Mouse (Mus musculus) thymus, postnatal 10 days (tissue): ENCODE data around the gene Espn.

Experiments used
- DNase-seq, 2 experiments: peaks; one replicate each; pipeline ENCODE4 v3.0.0; 2021; ENCODE audit warnings: low spot score in 2 of 2

Gene Espn

DNA sequence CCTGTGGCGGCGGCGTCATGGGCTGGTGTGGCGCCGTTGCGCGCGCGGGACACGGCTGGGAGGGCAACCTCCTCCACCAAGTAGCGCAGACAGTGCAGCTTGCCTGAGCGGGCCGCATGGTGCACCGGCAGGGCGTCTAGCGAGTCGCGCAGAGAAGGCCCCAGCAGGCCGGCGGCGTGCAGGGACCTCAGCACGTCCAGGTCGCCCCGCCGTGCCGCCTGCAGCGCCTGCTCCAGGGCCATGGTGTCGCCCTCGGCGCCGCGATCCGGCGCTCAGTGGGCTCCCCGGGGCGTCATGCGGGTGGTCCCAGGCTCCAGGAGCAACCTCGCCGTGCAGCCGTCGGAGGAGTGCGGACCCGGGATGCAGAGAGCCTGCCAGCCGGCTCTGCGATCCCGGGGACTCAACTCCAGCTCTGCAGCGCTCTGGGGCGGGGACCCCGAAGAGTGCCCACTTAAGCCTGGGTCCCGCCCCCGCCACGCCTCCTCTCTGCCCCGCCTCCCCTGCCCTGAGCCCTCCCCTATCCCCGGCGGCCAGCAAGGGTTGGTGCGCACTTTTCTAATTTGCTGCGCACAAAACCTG, at the start of gene Espn:
Gene Espn, minus strand, starts transcription at position 406 of the 579 bp plus-strand sequence.
- peak; percentile 38 to 64 for DNase-seq

DNA sequence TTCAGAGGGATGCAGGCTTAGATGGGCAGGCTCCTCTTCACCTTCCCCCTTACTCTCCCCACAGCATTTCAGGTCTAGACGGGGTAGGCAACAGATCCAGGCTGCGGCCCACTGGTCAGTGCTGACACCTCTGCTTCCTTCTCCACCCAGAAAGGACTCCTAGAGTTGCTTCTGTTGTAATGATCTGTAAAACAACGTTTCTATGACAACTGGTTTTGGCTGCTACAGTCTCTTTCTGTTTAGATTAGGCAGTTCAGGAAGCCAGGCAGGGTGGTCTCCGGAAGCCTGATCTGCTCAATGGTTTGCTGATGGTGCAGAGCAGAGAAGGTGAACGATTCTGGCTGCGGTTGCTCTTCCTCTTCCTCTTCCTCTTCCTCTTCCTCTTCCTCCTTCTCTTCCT, 49.3 kb upstream of the Espn start:
- no peak for DNase-seq

DNA sequence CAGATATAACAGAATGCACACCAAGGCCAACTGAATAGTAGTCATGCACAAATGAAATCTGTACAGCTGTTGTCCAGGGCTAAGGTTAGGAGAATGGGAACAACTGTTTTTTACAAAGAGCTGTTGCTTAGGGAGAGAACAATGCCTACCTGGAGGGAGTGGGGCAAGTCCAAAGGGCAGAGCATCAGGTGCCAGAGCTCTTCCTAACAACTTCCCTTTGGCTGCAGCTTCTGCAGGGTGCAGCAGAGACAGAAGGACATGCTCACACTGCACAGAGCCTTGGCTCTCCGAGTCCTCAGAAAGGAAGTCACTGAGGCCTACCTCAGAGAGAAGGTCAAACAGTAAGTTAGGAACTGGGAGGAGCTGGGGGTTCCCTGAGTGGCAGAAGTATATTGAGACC, 47.4 kb upstream of the Espn start:
- no peak for DNase-seq

DNA sequence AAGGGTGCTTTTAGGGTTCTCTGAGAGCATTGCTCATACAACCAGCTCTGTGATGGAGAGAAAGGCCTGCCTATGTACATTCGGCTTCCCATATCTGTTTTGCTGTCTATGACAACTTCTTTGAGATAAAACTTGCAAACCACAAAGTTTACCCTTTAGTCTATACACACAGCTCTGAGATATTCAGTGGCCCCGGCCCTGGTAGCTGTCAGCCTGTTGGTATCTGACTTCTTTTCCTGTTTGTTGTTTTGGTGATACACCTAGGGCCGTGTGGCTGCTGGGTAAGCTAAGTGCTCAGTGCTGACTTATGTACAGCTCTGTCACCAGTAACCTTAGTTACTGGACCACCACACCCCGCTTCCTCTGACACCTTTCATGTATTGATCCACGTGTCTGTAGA, 45.4 kb upstream of the Espn start:
- DNase-seq = no peak

DNA sequence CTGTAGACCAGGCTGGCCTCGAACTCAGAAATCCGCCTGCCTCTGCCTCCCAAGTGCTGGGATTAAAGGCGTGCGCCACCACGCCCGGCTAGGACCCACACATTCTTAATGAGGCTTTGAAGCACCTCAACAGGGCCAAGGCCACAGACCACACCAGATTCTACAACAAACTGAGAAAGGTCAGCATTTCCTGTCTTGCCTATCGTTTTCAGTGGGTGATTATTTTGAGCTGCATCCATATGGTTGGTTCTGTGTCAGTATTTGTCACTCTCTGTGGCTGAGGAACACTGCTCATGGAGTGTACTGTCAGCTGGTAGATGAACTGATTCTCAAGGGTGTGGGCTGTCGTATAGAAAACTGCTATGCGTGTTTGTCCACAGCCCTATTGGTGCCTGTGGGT, 44.1 kb upstream of the Espn start:
- DNase-seq = no peak

DNA sequence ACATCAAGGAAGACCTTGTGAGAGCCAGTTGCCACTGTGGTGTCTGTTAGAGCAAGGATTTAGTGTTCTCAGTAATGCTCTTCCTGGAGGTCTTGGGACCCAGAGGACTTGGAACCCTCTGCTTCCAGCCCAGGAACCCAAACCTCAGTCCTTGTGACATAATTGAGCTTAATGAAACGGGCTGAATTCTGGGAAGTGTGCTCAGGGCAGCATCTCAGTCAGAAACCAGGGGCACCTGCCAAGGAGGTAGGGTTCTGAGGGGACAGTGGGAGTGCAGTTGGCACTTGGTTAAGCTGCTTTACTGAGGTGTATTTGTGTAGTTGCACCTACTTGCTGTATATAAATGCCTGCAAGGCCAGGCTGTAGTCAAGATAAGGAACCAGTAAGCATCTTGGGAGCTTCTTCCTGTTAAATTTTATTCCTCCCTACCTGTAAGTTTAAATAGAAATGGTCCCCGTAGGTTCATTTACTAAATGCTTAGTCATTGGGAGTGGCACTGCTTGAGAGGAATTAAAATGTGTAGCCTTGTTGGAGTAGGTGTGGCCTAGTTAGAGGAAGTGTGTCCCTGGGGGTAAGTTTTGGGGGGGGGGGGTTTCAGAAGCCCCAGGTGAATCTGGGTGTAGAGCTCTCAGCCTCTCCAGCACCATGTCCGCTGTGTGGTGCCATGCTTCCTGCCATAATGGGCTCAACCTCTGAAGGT, 42.5 kb upstream of the Espn start:
- no peak for DNase-seq

DNA sequence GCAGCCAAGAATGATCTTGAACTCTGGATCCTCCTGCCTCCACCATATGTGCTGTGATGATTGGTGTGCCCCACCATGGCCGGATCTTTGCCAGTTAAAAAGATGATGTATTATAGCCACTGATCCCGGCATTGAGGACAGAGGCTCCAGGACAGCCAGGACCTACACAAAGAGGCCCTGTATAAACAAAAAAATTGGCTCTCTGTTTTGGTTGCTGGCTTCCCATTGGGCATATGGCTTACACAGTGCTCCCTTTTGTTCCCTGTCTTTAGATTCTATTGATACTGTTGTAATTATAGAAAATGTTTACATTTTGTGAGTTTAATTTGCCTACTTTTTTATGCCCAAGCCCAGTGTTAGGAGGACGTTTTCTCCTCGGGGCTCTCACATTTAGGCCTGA, 40.4 kb upstream of the Espn start:
- DNase-seq = no peak

DNA sequence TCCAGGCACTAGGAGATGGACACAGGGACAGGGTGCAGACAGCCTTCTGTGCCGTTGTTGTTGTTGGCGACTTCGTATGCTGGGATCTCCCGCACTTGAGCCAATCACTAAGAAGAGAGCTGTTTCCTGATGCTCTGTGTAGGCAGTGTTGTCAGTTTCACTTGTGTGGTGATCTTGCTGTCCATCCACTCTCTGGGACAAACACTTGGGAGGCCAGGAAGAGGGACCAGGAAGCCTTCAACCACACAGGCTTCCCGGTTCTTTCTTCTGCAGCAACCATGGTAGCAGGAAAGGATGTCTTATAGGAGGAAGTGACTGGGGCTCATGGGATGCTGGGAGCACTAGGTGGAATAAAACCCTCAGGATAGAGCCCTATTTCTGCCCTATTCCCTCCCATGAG, 38.5 kb upstream of the Espn start:
- DNase-seq = no peak

DNA sequence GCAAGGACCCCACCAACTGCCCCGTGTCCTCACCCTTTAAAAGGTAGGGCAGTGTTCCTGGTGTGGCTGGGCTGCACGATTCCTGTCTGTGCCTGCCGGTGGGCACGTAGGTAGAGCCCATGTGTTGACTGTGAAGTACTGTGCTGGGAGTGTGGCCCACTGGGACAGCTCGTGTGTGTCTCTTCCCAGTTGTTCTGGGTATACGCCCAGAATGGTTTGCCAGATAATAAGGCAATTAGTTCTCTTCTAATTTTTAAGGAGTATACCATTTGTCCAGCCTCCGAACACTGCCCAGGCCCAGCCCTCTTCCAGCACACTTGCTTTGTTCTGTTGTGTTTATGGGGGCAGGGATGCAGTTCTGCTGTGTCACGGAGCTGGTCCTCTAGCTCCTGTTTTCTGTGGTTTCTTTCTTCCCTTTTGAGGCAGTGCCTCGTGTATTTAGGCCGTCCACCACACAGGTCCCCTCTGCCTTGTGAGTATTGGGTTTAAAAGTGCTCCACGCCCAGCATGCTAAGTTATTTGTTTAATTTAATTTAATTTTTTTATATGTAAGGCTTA, 38.0 kb upstream of the Espn start:
- DNase-seq = no peak

DNA sequence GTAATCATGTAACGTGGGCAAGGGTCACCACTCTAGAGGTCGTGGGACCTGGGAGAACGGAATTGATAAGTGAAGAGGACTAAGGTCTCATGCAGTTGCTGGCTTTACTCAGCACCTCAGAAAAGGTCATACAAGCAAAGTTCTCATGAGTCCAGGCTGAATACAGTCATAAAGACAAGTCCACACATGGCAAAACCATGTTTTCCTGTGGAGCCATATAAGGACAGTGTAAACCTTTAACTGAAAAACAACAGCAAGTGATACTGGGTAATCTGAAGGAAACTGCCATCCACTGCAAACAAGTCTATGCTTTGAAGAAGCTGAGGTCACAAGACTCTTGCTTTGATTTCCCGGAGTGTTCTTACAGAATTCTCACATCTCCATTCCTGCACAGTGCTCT, 37.5 kb upstream of the Espn start:
- no peak for DNase-seq

DNA sequence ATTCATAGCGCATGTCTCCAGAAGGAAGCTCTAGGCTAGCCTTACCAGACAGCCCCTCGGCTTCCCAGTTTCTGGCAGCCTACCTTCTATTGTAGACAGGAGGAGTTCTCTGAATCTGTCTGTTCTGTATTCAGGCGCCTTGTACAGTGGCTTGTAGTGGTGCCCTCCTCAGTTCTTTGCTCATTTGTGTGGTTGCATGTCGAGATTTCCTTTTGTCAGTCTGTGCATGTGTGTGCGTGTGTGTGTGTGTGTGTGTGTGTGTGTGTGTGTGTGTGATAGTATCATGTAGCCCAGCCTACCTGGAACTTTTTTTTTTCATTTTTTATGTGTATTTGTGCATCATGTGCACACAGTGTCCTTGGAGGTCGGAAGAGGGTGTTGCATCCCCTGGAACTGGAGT, 36.9 kb upstream of the Espn start:
- no peak for DNase-seq

DNA sequence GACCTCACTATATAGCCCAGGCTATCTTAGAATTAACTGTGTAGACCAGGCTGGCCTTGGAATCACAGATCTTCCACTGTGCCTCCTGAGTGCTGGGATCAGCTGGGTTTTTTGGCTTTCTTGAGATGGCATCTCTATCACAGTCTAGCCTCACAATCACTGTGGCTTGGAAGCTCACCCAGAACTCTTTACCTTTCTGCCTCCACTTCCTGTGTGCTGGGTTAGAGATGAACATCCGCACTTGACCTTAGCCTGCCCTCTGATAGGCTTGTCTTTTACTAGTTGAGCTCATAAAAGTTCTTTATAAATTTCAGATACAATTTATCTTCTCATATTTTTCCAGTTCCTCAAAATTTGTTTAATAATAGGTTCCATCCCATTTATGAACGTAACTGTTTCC, 36.5 kb upstream of the Espn start:
- no peak for DNase-seq

DNA sequence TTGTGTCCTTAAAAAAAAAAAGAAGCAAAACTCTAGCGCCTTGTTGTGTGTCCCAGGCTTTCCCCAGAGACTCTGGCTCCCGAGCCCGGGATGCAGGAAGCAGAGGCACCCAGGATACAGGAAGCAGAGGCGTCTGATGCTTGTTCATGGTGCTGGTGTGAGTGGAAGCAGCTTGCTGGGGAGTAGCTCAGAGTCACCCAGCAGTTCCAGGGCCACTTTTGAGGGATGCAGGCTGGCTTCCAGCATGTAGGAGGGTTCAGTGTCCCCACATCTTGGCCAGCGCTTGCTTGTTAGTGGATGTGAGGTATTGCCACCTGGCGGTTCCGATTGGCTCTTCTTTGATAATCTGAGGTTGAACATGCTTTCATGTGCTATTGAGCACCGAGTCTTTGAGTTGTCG, 35.0 kb upstream of the Espn start:
- no peak for DNase-seq

DNA sequence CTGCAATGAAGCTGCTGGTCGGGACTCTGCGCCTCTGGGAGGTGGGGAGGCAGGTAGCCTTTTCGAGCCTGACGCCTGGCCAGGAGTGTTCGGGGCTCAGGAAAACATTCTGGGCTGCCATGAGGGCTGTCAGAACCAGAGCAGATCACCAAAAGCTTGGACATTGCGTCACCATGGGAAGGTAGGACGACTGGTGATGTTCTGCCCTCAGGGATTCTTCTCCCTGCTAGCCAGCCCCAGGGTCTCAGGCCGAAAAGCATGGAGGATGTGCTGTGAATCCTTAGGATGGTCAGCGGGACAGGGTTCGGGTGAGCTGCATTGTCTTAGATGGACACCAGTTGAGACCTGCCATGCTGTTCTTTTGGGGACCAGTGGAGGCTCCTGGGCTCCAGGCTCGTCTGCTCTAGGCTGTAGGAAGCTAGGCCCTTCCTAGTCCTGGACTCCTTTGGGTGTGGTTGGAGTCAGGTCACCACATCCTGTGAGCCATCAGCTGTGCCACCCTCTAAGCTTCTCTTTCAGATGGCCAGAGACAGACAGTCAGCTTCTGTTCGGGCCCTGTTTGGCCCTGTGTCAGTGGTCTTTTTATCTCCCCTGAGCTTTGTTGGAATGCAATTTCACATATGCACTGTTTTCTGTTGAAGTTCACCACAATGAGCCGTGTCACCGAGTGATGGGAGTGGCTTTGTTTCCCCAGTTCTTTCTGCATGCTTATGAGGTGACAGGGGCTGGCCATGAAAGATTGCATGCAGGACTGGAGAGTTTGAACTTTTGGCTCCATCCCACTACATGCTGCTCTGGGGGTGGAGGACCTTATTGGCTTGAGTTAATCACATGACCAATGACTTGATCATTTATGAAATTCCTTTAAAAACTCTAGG, 34.3 kb upstream of the Espn start:
- DNase-seq = no peak

DNA sequence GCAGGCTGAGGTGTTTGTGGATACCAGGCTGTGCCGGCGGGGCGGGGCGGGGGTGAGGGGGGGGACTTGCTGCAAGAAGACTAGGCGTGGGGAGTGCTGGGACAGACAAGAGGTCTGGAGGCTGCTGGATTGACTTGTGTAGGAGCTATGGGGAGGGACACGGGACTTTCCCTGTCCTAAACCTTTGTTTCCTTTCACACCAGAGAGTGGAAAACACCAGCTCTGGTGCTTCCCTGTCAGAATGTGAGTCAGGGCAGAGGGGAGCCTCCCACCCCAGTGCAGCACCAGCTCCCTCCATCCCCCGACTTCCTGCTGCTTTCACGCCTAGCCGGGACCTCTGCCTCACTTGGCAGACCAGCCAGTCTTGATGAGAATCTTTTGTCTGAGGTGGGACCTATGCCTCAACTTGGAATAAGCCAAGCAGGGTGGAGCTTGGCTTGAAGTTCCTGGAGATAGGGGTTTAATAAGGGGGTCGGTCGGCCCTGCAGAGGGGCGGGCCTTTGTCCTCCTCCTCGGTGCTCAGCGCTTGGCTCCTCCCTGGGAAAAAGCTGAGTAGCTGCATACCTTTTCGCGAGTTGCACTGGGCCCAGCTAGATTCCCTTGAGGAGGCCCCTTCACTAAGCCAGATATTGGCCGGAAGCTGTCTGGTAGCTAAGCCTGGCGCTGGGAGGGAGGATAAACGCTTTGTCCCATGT, 33.5 kb upstream of the Espn start:
- peak in 1 of 2 experiments; percentile 33 for DNase-seq

DNA sequence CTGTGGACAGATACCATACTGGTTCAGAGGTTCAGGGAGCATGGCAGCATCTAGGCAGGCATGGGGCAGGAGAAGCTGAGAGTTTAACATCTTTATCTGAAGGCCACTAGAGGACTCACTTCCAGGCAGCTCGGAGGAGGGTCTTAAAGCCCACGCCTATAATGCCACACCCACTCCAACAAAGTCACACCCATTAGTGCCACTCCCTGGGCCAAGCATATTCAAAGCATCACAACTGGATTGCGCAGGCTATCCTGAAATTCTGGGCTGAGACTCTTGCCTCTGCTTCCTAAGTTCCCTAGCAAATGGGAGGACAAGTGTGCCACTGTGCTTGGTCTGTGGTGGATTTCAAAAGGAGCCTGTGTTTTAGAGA, 33.0 kb upstream of the Espn start:
- DNase-seq = no peak

DNA sequence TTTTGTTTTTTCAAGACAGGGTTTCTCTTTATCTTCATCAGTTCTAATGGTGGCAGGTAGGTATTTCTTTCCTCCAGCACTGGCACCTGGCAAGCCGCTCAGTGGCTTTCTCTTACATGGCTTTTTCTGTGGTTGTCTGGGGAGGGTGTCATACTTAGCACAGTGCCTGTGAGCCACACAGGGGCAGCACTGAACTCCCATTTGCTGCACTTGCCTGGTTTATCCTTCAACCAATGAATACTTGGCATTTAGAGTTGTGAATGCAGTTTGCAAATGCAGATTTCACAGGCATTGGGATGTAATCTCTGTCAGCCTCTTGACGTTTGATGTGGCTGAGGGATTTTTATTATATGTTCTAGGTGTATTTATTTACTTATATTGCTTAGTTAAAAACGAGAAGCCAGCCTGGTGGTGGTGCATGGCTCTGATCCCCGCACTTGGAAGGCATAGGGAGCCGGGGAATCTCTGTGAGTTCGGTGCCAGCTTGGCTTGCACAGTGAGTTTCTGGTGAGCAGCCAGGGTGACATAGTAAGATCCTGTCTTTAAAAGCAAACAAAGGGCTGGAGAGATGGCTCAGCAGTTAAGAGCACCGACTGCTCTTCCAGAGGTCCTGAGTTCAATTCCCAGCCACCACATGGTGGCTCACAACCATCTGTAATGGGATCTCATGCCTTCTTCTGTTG, 32.3 kb upstream of the Espn start:
- peak in 1 of 2 experiments; percentile 35 for DNase-seq

DNA sequence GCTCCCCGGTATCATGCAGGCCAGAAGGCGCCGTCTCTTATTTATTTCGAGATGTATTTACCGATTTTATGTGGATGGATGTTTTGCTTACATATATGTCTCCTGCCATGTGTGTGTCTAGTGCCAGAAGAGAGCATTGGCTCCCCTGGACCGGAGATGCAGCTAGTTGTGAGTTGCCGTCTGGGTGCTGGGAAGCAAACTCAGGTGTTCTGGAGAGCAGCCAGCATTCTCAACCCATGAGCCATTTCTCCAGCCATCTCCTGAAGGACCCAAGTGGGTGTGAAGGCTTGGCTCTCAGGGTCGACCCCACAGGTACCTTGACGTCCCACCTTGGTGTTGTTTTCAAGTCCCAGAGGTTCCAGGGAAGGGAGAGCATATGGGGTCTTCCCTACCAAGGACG, 30.0 kb upstream of the Espn start:
- no peak for DNase-seq

DNA sequence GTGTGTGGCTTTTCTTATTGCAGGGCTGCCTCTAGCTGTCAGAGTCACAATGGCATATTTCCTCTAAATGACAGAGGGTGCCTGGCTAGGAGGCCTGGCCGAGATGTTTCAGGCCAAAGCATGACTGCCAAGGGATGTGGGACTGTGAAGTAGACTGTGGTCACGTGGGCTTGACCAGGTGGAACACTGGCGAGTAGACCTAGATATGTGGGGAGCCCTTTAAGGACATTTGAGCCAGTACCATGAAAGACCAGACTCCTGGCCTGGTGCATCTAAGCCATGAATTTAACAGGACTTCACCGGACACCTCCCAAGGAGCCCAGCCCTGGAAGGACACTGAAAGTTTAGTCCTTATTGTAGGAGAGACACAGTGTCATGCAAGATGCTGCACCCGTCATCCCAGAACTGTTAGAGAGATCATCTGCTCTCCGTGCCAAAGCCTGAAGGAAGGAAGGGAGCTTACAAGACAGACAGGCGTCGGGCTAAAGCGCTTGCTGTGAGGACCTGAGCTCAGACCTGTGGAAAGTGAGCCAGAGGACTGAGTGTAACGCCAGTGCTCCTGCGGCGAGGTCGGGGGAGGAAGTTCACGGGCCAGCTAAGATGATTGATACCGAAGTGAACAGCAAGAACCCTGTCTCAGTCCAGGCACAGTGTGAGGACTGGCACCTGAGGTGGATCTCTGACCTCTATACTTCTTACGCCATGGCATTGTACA, 27.9 kb upstream of the Espn start:
- no peak for DNase-seq

DNA sequence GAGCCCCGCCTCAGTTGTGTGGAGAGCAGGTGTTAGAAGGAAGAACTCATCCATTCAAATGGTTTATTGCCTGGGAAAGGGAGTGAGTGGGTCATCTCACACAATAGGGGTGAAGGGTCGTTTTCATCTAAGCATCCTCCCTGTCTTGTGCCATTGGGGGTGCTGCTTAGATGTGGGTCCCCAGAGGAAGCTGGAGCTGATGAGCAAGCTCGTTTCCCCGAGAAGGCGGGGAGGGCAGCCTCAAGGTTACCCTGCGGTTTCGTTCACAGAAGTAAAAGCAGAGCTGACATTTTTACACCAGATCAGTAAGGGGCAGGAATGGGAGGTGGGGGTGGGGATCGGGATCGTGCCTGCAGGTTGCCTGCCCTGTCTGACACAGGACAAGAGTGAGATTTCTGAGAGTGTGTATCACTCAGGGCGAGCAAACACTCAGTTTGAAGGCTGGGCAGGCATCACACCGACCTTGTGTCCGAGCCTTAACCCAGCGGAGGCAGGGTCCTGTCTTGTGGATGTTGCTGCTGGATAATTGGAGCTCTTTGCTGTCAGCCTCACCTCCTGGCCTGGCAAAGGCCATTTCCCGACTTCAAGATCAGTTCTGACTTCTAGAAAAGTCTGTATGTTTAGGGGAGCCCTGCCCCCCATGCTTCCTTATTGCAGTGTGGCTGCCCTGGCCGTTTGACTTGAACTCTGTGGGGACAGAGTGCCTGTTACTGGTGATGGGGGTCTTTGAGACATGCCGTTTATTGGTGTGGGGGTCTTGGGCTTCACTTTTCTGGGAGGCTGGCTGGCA, 26.9 kb upstream of the Espn start:
- peak; percentile 48 to 49 for DNase-seq
